13 mouse cellular contexts compared by ENCODE assay signal in genomic region chr2:167951301-167952211, GRCm38 (mm10). TPM values are rescaled to one million over a fixed set of nuclear protein-coding genes. Genes with fewer than 3 reads are reported as not detected.
DNase-seq lines count a peak whose midpoint lies in the region; ATAC-seq and TF ChIP-seq lines count a peak whose summit lies in the region.
"Had no signal": no experiment of that assay in that cellular context is flagged by ENCODE, and none has a peak within 500 bp of the region (broad histone marks: within the 10 kb centered on the region; RNA-seq: fewer than 3 reads in every experiment).

No protein-coding gene starts in this region.

- H3K36me3 ChIP-seq in midbrain, postnatal 0 days (ENCODE audit: insufficient read depth, low read length), result peaks cover 3% of the 10 kb centered on the region; the same call in 1 of the 2 replicates
- H3K36me3 ChIP-seq in midbrain, embryonic 11.5 days (ENCODE audit: control insufficient read depth, insufficient read depth, low read length), result no peaks in the 10 kb centered on the region
- no peaks in the 10 kb centered on the region for H3K36me3 ChIP-seq in stomach, embryonic 16.5 days (ENCODE audit: control insufficient read depth, insufficient read depth, low read length)
- H3K36me3 ChIP-seq: forebrain, embryonic 15.5 days; liver, embryonic 15.5 days; midbrain, embryonic 12.5 days had no signal

- no peak overlapping the region for H3K4me2 ChIP-seq in midbrain, postnatal 0 days (ENCODE audit: low read depth, low read length, poor library complexity, severe bottlenecking)
- H3K4me2 ChIP-seq in midbrain, embryonic 11.5 days, result no peak overlapping the region
- H3K4me2 ChIP-seq in stomach, embryonic 16.5 days (ENCODE audit: low read depth, low read length), result no peak overlapping the region
- H3K4me2 ChIP-seq: forebrain, embryonic 15.5 days; heart, embryonic 11.5 days; liver, embryonic 15.5 days; midbrain, embryonic 12.5 days had no signal

- H3K4me1 ChIP-seq in midbrain, postnatal 0 days (ENCODE audit: insufficient read depth, low read length), result no peaks in the 10 kb centered on the region
- peaks cover 2% of the 10 kb centered on the region; the same call in 1 of the 2 replicates for H3K4me1 ChIP-seq in midbrain, embryonic 11.5 days (ENCODE audit: control insufficient read depth, insufficient read depth, low read length)
- H3K4me1 ChIP-seq in stomach, embryonic 16.5 days (ENCODE audit: control insufficient read depth, insufficient read depth, low read length), result peaks cover 42% of the 10 kb centered on the region

- no peaks in the 10 kb centered on the region for H3K27me3 ChIP-seq in midbrain, postnatal 0 days (ENCODE audit: insufficient read depth, low read length)
- no peaks in the 10 kb centered on the region for H3K27me3 ChIP-seq in midbrain, embryonic 11.5 days (ENCODE audit: control insufficient read depth, insufficient read depth, low read length)
- no peaks in the 10 kb centered on the region for H3K27me3 ChIP-seq in stomach, embryonic 16.5 days (ENCODE audit: control insufficient read depth, insufficient read depth, low read length)
- H3K27me3 ChIP-seq: forebrain, embryonic 15.5 days; liver, embryonic 15.5 days; midbrain, embryonic 12.5 days had no signal

- no peak overlapping the region for H3K27ac ChIP-seq in midbrain, postnatal 0 days (ENCODE audit: low read depth, low read length)
- no peak overlapping the region for H3K27ac ChIP-seq in midbrain, embryonic 11.5 days (ENCODE audit: low read depth, low read length)
- peak overlapping the region; percentile 54 for H3K27ac ChIP-seq in stomach, embryonic 16.5 days (ENCODE audit: low read length)
- H3K27ac ChIP-seq: forebrain, embryonic 15.5 days; hindbrain, postnatal 0 days; liver, embryonic 15.5 days; midbrain, embryonic 12.5 days had no signal

- DNase-seq in cerebellum, adult 18-20 months, result peak; percentile 24 to 28
- no peak for DNase-seq in cerebellum, adult 9-11 months
- no peak for DNase-seq in midbrain, postnatal 0 days (ENCODE audit: low spot score)
- no peak for DNase-seq in midbrain, embryonic 11.5 days (ENCODE audit: low spot score, missing footprints)
- peak; percentile 80 to 81 for DNase-seq in adrenal gland, postnatal 36 days
- no peak for DNase-seq in layer of hippocampus, adult 9-10 months (ENCODE audit: low spot score)

- ATAC-seq in midbrain, postnatal 0 days (ENCODE audit: low FRiP score), result no peak
- no peak for ATAC-seq in midbrain, embryonic 11.5 days (ENCODE audit: low FRiP score)
- ATAC-seq in stomach, embryonic 16.5 days (ENCODE audit: insufficient read depth, low FRiP score), result no peak
- no peak for ATAC-seq in monocyte, adult 5-6 weeks (replicated peaks; ENCODE audit: insufficient number of reproducible peaks, low FRiP score, low TSS enrichment, poor library complexity, severe bottlenecking)
- ATAC-seq: forebrain, embryonic 15.5 days; hindbrain, postnatal 0 days had no signal

- 0 out of 2 replicates have a peak overlapping the region, but pooled peaks have one; percentile 33 for H3K9ac ChIP-seq in midbrain, postnatal 0 days (replicated peaks; ENCODE audit: low read length, poor library complexity, severe bottlenecking)
- H3K9ac ChIP-seq in midbrain, embryonic 11.5 days (ENCODE audit: low read length), result no peak overlapping the region
- no peak overlapping the region for H3K9ac ChIP-seq in stomach, embryonic 16.5 days (ENCODE audit: low read length)
- H3K9ac ChIP-seq: forebrain, embryonic 15.5 days; liver, embryonic 15.5 days; midbrain, embryonic 12.5 days had no signal

- no peak for TF ChIP-seq CTCF in midbrain, postnatal 0 days (IDR thresholded peaks at IDR 0.05)

- 89% methylated on average over 13 of the region's 13 CpGs for WGBS in midbrain, postnatal 0 days
- WGBS in midbrain, embryonic 11.5 days, result 92% methylated on average over 13 of the region's 13 CpGs
- WGBS in stomach, embryonic 16.5 days, result 84% methylated on average over 13 of the region's 13 CpGs

- H3K4me3 ChIP-seq in midbrain, postnatal 0 days (ENCODE audit: low read depth, low read length), result no peak overlapping the region
- no peak overlapping the region for H3K4me3 ChIP-seq in midbrain, embryonic 11.5 days (ENCODE audit: low read depth, low read length)
- no peak overlapping the region for H3K4me3 ChIP-seq in stomach, embryonic 16.5 days (replicated peaks; ENCODE audit: low read length)
- H3K4me3 ChIP-seq: forebrain, embryonic 15.5 days; liver, embryonic 15.5 days; midbrain, embryonic 12.5 days had no signal

- no peaks in the 10 kb centered on the region for H3K9me3 ChIP-seq in midbrain, postnatal 0 days (ENCODE audit: low read length)
- H3K9me3 ChIP-seq in midbrain, embryonic 11.5 days (ENCODE audit: control insufficient read depth, low read length), result no peaks in the 10 kb centered on the region
- no peaks in the 10 kb centered on the region for H3K9me3 ChIP-seq in stomach, embryonic 16.5 days (replicated peaks; ENCODE audit: control insufficient read depth, low read length)
- H3K9me3 ChIP-seq: forebrain, embryonic 15.5 days; liver, embryonic 15.5 days; midbrain, embryonic 12.5 days had no signal

RNA-seq across cellular contexts. Expression of gene Ptpn1, which starts 19.7 kb away (rescaled TPM):
- total RNA-seq in midbrain, postnatal 0 days (2014; rRNA removed), result 36.8 and 42.7 TPM in 2 replicates
- polyA plus RNA-seq in midbrain, postnatal 0 days (2015; fragmentation: Nextera tagmentation; extraction: Ambion mirVana), result 54.3 and 59.1 TPM in 2 replicates
- 89.8 and 92.6 TPM in 2 replicates for polyA plus RNA-seq in midbrain, embryonic 11.5 days (2014; fragmentation: Nextera tagmentation; extraction: Ambion mirVana)
- 10 to 100 TPM; 57.2 to 65.2 TPM for total RNA-seq in adrenal gland, postnatal 36 days (2021)
- 49.5 and 51.3 TPM in 2 replicates for polyA plus RNA-seq in stomach, embryonic 16.5 days (2015; fragmentation: Nextera tagmentation; extraction: Ambion mirVana)
- 199 to 318 TPM (median 242 TPM) in 3 replicates for total RNA-seq in monocyte, adult 5-6 weeks (2017)

RNA-seq across cellular contexts. Expression of gene Ripor3, which starts 58.9 kb away (rescaled TPM):
- total RNA-seq in midbrain, postnatal 0 days (2014; rRNA removed), result 0.57 and 0.99 TPM in 2 replicates
- 0.28 and 0.42 TPM in 2 replicates for polyA plus RNA-seq in midbrain, postnatal 0 days (2015; fragmentation: Nextera tagmentation; extraction: Ambion mirVana)
- polyA plus RNA-seq in midbrain, embryonic 11.5 days (2014; fragmentation: Nextera tagmentation; extraction: Ambion mirVana), result 0.57 and 0.75 TPM in 2 replicates
- 1 to 10 TPM; 2.1 TPM for total RNA-seq in adrenal gland, postnatal 36 days (2021)
- polyA plus RNA-seq in stomach, embryonic 16.5 days (2015; fragmentation: Nextera tagmentation; extraction: Ambion mirVana), result 3.5 and 3.6 TPM in 2 replicates
- 0.21 to 0.58 TPM in 2 of 3 replicates, not detected in the other for total RNA-seq in monocyte, adult 5-6 weeks (2017)

Comparison
In these comparisons a context has a peak if more than half of its experiments do, and no peak if none do; other contexts are left out.
1. DNase-seq: peak in cerebellum, adult 18-20 months (2 of 2) and adrenal gland, postnatal 36 days (2 of 2); none in cerebellum, adult 9-11 months (single experiment), midbrain, postnatal 0 days (single experiment), midbrain, embryonic 11.5 days (single experiment) and layer of hippocampus, adult 9-10 months (single experiment).